Mouse (Mus musculus) testis, adult 2 months (tissue): ENCODE measurements at regions not wholly inside any gene's neighbourhood (a gene's known extent, or its start where the extent isn't known, plus 50 kb on each side); places are given as distances from the start of the nearest gene placed in this dataset.

Source experiments
- H3K27ac ChIP-seq: fragments of 200-500 bp; 2 replicates; pipeline ENCODE4 v1.5.1; 2012; ENCODE audit warnings: low read depth, low read length; ENCODE audit not compliant: control insufficient read depth, insufficient read depth
- H3K27me3 ChIP-seq: fragments of 200-500 bp; 2 replicates; pipeline ENCODE4 v1.6.1; 2012; ENCODE audit warnings: mild to moderate bottlenecking, low read length, moderate library complexity; ENCODE audit not compliant: control insufficient read depth, insufficient read depth
- H3K36me3 ChIP-seq: fragments of 200-500 bp; 2 replicates; pipeline ENCODE4 v1.6.1; 2012; ENCODE audit warnings: mild to moderate bottlenecking, low read length; ENCODE audit not compliant: control insufficient read depth, insufficient read depth
- H3K4me1 ChIP-seq: fragments of 200-500 bp; 2 replicates; pipeline ENCODE4 v1.6.1; 2012; ENCODE audit warnings: low read length; ENCODE audit not compliant: control insufficient read depth, insufficient read depth
- H3K4me3 ChIP-seq: fragments of 200-500 bp; 2 replicates; pipeline ENCODE4 v1.5.1; 2012; ENCODE audit warnings: low read depth, mild to moderate bottlenecking, low read length, moderate library complexity, mixed read lengths; ENCODE audit not compliant: control insufficient read depth
- CTCF ChIP-seq: fragments of 200-500 bp; IDR thresholded peaks from 2 replicates; pipeline ENCODE4 v1.5.1; 2012; ENCODE audit warnings: low read depth, mild to moderate bottlenecking, inconsistent platforms, low read length, moderate library complexity; ENCODE audit not compliant: control insufficient read depth, insufficient read depth, insufficient replicate concordance
- POLR2A ChIP-seq: fragments of 200-500 bp; IDR thresholded peaks from 2 replicates; pipeline ENCODE4 v1.6.1; 2012; ENCODE audit warnings: low read depth, mild to moderate bottlenecking, inconsistent platforms, low read length, moderate library complexity; ENCODE audit not compliant: control insufficient read depth

DNA sequence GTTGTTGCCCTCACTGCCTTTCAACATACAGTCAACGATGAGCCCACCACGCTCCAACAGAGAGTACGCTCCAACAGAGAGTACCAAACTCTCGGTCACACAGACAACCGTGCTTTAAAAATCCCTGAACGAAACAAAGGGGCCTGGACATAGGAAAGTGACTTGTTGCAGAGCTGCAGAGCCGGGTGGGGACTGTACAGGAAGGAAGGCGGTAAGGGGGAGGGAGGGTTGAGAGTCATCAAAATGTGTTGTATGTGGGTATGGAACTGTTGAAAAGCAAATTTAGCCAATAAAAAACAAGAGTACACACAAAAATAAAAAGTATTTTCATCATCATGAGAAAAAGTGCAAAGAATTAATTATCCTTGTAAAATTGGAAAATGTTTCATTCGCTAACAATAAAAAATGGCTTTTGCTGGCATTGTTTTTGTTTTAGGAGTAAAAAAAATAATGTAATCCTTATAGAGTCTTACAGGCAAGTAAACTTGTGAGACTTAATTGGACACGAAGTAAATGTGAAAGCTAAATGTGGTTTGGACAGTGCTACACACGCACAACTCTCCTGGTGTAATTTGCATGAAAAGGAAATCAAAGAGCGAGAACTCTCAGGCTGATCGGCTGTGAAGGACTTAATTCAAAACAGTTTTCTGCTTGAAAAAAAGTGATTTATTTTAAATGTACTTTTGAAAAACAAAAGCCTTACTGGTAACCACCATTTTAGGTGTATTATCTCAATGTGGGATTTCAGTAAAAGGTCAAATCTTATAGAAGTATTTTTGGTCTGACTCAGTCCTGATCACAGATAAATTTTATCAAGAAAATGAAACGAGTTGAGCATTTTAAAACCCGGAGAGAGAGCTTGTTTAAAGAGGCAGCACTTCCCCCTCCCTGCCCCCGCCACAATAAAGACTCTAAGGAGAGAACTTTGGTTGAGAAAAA, 129.4 kb downstream of the Kcnrg start:
- no peaks in the 10 kb centered on the region for H3K4me1 ChIP-seq
- H3K4me3 ChIP-seq = no peak overlapping the region
- no peak overlapping the region for H3K27ac ChIP-seq
- no peaks in the 10 kb centered on the region for H3K36me3 ChIP-seq
- H3K27me3 ChIP-seq = no peaks in the 10 kb centered on the region
- TF ChIP-seq CTCF (no peak), POLR2A (no peak)

DNA sequence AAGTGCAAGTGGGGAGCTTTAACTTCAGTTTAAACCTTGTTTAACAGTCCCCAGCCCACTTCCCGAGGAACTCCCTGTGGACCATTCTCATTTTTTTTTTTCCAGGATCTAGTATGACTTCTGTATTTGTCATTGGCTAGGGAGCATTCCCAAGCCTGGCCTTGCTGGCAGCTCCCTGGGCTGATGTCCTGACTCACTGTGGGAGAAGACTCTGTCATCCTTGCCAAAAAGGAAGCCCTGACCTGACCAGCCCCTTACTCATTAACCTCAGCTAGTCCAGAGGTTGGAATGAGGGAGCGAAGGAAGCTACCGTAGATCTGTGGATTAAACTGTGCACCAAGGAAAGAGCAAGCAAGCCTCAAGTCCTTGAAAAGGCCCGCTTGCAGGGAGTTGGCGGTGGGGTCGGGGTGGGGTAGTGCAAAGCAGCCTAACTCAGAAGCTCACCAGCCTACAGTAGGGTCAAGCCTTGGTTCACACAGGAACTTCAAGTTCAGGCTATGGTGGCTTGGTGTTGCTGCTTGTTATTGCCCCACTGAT, 130.3 kb downstream of the Kcnrg start:
- H3K4me1 ChIP-seq = no peaks in the 10 kb centered on the region
- TF ChIP-seq CTCF = no peak
- no peak overlapping the region for H3K27ac ChIP-seq
- H3K4me3 ChIP-seq = no peak overlapping the region
- no peaks in the 10 kb centered on the region for H3K36me3 ChIP-seq
- H3K27me3 ChIP-seq = no peaks in the 10 kb centered on the region

DNA sequence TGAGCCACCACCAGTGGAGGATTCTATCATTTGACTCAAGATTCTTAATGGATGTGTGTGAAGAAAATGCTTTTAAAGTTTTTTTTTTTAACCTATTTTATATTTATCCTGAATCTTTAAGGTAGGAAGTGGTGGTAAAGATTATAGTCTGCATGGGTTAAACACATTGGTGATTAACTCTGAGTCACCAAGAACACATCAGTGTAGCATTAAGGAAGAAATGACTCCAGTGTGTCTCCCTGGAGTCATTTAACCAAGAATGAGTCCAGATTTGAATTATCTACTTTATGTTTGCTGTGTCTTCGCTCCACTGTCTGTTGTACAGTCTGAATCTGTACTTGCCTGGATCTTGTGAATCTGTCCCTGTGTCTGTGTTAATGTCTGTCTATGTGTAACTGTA, 132.2 kb downstream of the Kcnrg start:
- H3K4me1 ChIP-seq = no peaks in the 10 kb centered on the region
- H3K27me3 ChIP-seq = no peaks in the 10 kb centered on the region
- no peak overlapping the region for H3K4me3 ChIP-seq
- no peaks in the 10 kb centered on the region for H3K36me3 ChIP-seq
- TF ChIP-seq POLR2A (no peak), CTCF (no peak)
- H3K27ac ChIP-seq = no peak overlapping the region

DNA sequence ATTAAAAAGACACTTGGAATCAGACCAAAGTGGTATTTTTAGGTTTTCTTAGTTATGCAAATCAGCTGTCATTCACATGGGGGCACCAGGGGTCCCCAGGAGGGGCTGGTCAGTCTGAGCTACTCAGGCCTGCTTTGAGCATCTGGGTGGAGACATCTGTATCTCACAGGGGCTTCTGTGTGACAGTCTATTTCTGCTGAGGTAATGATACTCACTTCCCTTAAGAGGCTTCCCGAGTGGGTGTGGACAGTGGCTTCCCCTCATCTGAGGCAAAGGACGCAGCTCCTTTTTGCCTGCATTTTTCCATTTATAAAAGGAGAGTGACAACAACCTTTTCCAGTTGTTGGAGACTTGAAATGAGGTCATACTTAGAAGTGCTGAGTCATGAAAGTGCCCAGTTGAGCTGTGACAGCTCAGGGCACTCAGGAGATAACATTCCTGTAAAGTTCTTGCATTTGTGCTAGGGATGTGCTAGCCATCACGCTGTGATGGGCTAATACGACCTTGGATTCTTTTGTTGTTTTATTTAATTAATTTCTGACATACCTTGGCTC, 136.7 kb downstream of the Kcnrg start:
- Histone ChIP-seq H3K4me1 (no peaks in the 10 kb centered on the region), H3K4me3 (no peak overlapping the region), H3K27me3 (no peaks in the 10 kb centered on the region), H3K36me3 (no peaks in the 10 kb centered on the region), H3K27ac (no peak overlapping the region)
- TF ChIP-seq CTCF (no peak), POLR2A (no peak)

DNA sequence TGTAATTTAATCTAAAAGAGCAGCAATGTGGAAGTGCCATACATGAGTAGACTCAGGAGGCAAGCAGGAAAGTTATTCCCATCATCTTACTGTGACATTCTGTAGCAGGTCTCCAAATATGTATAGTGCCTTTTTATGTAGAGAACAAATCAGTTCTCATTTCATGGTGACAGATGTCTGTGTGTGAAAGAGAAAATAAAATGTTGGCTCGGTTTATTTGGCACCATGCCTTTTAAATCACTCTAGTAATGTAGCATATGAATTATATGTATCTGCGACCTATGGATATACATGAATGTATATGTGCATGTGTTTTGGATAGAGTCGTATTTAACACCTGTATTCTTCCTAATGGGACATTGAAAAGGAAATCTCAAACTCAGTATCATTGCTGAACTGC, 146.2 kb downstream of the Kcnrg start:
- no peak overlapping the region for H3K27ac ChIP-seq
- H3K36me3 ChIP-seq = no peaks in the 10 kb centered on the region
- H3K27me3 ChIP-seq = no peaks in the 10 kb centered on the region
- H3K4me3 ChIP-seq = no peak overlapping the region
- no peaks in the 10 kb centered on the region for H3K4me1 ChIP-seq
- TF ChIP-seq POLR2A = no peak
- no peak for TF ChIP-seq CTCF

DNA sequence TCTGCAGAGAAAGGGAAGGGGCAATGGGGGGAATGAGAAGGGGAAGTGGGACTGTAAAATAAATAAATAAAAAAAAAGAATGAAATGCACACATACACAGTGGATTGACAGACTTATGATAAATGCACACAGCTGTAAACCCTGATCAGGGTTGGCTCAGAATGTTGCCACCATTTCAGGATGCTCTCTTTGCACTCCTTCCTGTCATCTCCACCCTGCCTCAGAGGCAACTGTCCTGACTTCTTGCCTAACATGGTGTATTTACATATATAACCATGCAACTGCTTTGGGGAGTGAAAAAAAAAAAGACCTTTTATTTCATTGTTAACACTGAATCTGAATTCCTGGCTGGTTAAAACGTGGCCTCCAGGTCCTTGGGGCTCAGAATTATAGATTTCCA, 149.4 kb downstream of the Kcnrg start:
- Histone ChIP-seq H3K36me3 (no peaks in the 10 kb centered on the region), H3K27ac (no peak overlapping the region), H3K27me3 (no peaks in the 10 kb centered on the region), H3K4me1 (no peaks in the 10 kb centered on the region), H3K4me3 (no peak overlapping the region)
- TF ChIP-seq CTCF (no peak), POLR2A (no peak)

DNA sequence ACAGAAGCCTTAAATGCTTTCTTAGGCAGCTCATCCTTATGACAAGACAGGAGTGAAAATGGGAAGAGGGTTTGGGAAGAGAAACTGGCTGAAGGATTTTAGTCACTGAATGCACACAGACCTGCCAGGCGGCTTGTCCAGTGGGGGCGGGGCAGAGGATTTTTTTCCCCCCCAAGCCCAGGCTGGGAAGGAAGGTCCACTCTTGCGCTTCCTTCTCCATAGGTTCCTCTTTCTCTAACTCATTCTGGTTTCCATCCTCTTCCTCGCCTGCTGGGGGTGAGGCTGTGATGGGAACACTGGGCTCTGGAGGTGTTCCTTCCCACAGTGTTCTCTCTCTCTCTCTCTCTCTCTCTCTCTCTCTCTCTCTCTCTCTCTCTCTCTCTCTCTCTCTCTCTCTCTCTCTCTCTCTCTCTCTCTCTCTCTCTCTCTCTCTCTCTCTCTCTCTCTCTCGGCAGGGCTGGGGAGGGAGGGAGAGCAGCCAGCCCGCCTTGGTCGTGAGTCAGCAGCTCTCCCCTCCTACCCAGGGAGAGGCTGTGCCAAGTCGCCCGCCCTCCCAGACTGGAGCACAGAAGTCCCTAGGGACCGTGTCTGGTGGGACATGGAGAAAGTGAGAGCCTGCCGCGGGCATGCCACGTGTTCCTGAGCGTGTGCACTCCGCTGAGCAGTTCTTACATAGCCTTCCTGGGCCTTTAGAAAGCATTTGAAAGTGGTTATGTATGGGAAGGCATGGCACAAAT, 150.0 kb downstream of the Kcnrg start:
- TF ChIP-seq POLR2A (no peak), CTCF (no peak)
- Histone ChIP-seq H3K27ac (no peak overlapping the region), H3K27me3 (no peaks in the 10 kb centered on the region), H3K4me1 (no peaks in the 10 kb centered on the region), H3K36me3 (no peaks in the 10 kb centered on the region), H3K4me3 (no peak overlapping the region)
